ENCODE assay signal across 8 mouse cellular contexts in genomic region chr2:156311441-156311840, GRCm38 (mm10). TPM values are rescaled to one million over a fixed set of nuclear protein-coding genes. Genes with fewer than 3 reads are reported as not detected.
A peak's percentile ranks its signal among the peaks of the same experiment; 100 is the strongest.
DNase-seq lines count a peak whose midpoint lies in the region; ATAC-seq and TF ChIP-seq lines count a peak whose summit lies in the region.

No protein-coding gene starts in this region.

- no peak for ATAC-seq in lung, embryonic 14.5 days (ENCODE audit: insufficient read depth)
- ATAC-seq in intestine, embryonic 16.5 days = no peak

- peak overlapping the region; percentile 89 for H3K9ac ChIP-seq in lung, embryonic 14.5 days
- peak overlapping the region; percentile 90 for H3K9ac ChIP-seq in intestine, embryonic 16.5 days (ENCODE audit: low read depth, low read length)

- peak overlapping the region; percentile 87 for H3K4me2 ChIP-seq in lung, embryonic 14.5 days
- H3K4me2 ChIP-seq in intestine, embryonic 16.5 days (ENCODE audit: low read depth, low read length) = peak overlapping the region; percentile 76

- WGBS in lung, embryonic 14.5 days = 25% methylated on average over 8 of the region's 8 CpGs
- 25% methylated on average over 8 of the region's 8 CpGs for WGBS in intestine, embryonic 16.5 days
- WGBS in olfactory bulb, adult 2 months = 7% methylated on average over 8 of the region's 8 CpGs

- H3K36me3 ChIP-seq in lung, embryonic 14.5 days (ENCODE audit: insufficient read depth) = peaks cover 23% of the 10 kb centered on the region
- H3K36me3 ChIP-seq in intestine, embryonic 16.5 days (ENCODE audit: control insufficient read depth, insufficient read depth, low read length) = peaks cover 3% of the 10 kb centered on the region; the same call in 1 of the 2 replicates

- TF ChIP-seq POLR2A in cortical plate, adult 2 months (IDR thresholded peaks at IDR 0.05; ENCODE audit: extremely low read depth, insufficient read depth, low read length) = no peak
- no peak for TF ChIP-seq POLR2A in olfactory bulb, adult 2 months (IDR thresholded peaks at IDR 0.05; ENCODE audit: insufficient read depth, low read depth, low read length)

- peak overlapping the region; percentile 93 for H3K4me3 ChIP-seq in lung, embryonic 14.5 days (ENCODE audit: low read depth, low read length)
- H3K4me3 ChIP-seq in cortical plate, adult 2 months (ENCODE audit: insufficient read depth, low read length) = peak overlapping the region; percentile 71
- H3K4me3 ChIP-seq in intestine, embryonic 16.5 days (ENCODE audit: low read length) = peak overlapping the region; percentile 95
- H3K4me3 ChIP-seq in olfactory bulb, adult 2 months (ENCODE audit: insufficient read depth, low read depth, low read length) = peak overlapping the region; percentile 78

- no peaks in the 10 kb centered on the region for H3K9me3 ChIP-seq in lung, embryonic 14.5 days (ENCODE audit: low read depth, low read length)
- no peaks in the 10 kb centered on the region for H3K9me3 ChIP-seq in intestine, embryonic 16.5 days (ENCODE audit: control insufficient read depth, low read length)

- H3K4me1 ChIP-seq in lung, embryonic 14.5 days (ENCODE audit: insufficient read depth) = peaks cover 3% of the 10 kb centered on the region
- H3K4me1 ChIP-seq in cortical plate, adult 2 months (ENCODE audit: control insufficient read depth, insufficient read depth, low read length) = peaks cover 4% of the 10 kb centered on the region
- 0 out of 2 replicates have a peak, but pooled peaks cover 5% of the 10 kb centered on the region for H3K4me1 ChIP-seq in intestine, embryonic 16.5 days (ENCODE audit: control insufficient read depth, insufficient read depth, low read length)
- peaks cover 3% of the 10 kb centered on the region; the same call in 1 of the 2 replicates for H3K4me1 ChIP-seq in olfactory bulb, adult 2 months (ENCODE audit: control insufficient read depth, insufficient read depth, low read length)

- no peaks in the 10 kb centered on the region for H3K27me3 ChIP-seq in lung, embryonic 14.5 days (ENCODE audit: insufficient read depth, low read length)
- no peaks in the 10 kb centered on the region for H3K27me3 ChIP-seq in intestine, embryonic 16.5 days (replicated peaks; ENCODE audit: control insufficient read depth, insufficient read depth, low read length)

- TF ChIP-seq CTCF in lung, embryonic 14.5 days (IDR thresholded peaks at IDR 0.05; ENCODE audit: low read depth) = no peak
- no peak for TF ChIP-seq CTCF in cortical plate, adult 2 months (IDR thresholded peaks at IDR 0.05; ENCODE audit: extremely low read depth, insufficient read depth, low read length)
- TF ChIP-seq CTCF in olfactory bulb, adult 2 months (IDR thresholded peaks at IDR 0.05; ENCODE audit: insufficient read depth, low read depth, low read length) = no peak

- DNase-seq in lung, embryonic 14.5 days = peak; percentile 15
- DNase-seq in lung, adult 18-20 months = no peak
- no peak for DNase-seq in cerebellum, adult 8-10 months
- no peak for DNase-seq in adrenal gland, postnatal 14 days
- DNase-seq in ovary, postnatal 10 days (ENCODE audit: low spot score) = no peak

- H3K27ac ChIP-seq in lung, embryonic 14.5 days (ENCODE audit: low read depth) = peak overlapping the region; percentile 98
- peak overlapping the region; percentile 94 for H3K27ac ChIP-seq in cortical plate, adult 2 months (ENCODE audit: insufficient read depth, low read length)
- H3K27ac ChIP-seq in intestine, embryonic 16.5 days (ENCODE audit: low read length) = peak overlapping the region; percentile 99
- peak overlapping the region; percentile 65 for H3K27ac ChIP-seq in olfactory bulb, adult 2 months (ENCODE audit: insufficient read depth, low read depth, low read length)

RNA-seq across cellular contexts. Expression of gene Cnbd2, which starts 0.7 kb away (rescaled TPM):
- 3.5 and 3.9 TPM in 2 replicates for polyA plus RNA-seq in lung, embryonic 14.5 days (2014; fragmentation: Nextera tagmentation; extraction: Ambion mirVana)
- 6.0 and 8.9 TPM in 2 replicates for polyA plus RNA-seq in cortical plate, adult 2 months (2012; rRNA removed)
- 4.2 and 4.5 TPM in 2 replicates for polyA plus RNA-seq in intestine, embryonic 16.5 days (2015; fragmentation: Nextera tagmentation; extraction: Ambion mirVana)
- not detected in 2 replicates for polyA plus RNA-seq in olfactory bulb, adult 2 months (2012; ENCODE audit: insufficient read depth, insufficient read length, low replicate concordance, missing spikeins)
- total RNA-seq in adrenal gland, postnatal 14 days (2021) = 1.5 and 2.6 TPM in 2 replicates

RNA-seq across cellular contexts. Expression of gene Scand1, which starts 1.1 kb away (rescaled TPM):
- polyA plus RNA-seq in lung, embryonic 14.5 days (2014; fragmentation: Nextera tagmentation; extraction: Ambion mirVana) = 61.0 and 66.3 TPM in 2 replicates
- polyA plus RNA-seq in cortical plate, adult 2 months (2012; rRNA removed) = 75.3 and 75.4 TPM in 2 replicates
- polyA plus RNA-seq in intestine, embryonic 16.5 days (2015; fragmentation: Nextera tagmentation; extraction: Ambion mirVana) = 48.9 and 56.6 TPM in 2 replicates
- not detected in 2 replicates for polyA plus RNA-seq in olfactory bulb, adult 2 months (2012; ENCODE audit: insufficient read depth, insufficient read length, low replicate concordance, missing spikeins)
- total RNA-seq in adrenal gland, postnatal 14 days (2021) = 93.5 and 97.9 TPM in 2 replicates

Comparison
In these comparisons a context has a peak if more than half of its experiments do, and no peak if none do; other contexts are left out.
1. RNA of gene Scand1, which starts 1.1 kb away (polyA plus RNA-seq): 75.3 to 75.4 TPM in cortical plate, adult 2 months, 61.0 to 66.3 TPM in lung, embryonic 14.5 days and 48.9 to 56.6 TPM in intestine, embryonic 16.5 days; not detected in olfactory bulb, adult 2 months; every median in the first group is over 10 times any median in the second.
2. Peak in every context shown above with its lines, with median percentiles within 50 percentile points of each other: H3K27ac ChIP-seq and H3K4me3 ChIP-seq.